Mouse (Mus musculus) pancreas, adult 10 weeks (tissue): ENCODE measurements around the gene Rad50. TPM values are rescaled to one million over a fixed set of nuclear protein-coding genes. Genes with fewer than 3 reads are reported as not detected.

Source experiments
- polyA plus RNA-seq: library from polyadenylated mRNA; stranded (reverse); fragments of 350-450 nt; fragmentation: Illumina TruSeq; extraction: RNeasy Lipid Tissue Mini Kit (QIAGEN cat#74804); gene quantifications from one replicate; pipeline ENCODE4 v1.2.3, GENCODE M21; 2015; ENCODE audit warnings: low read depth, low replicate concordance; ENCODE audit not compliant: insufficient read depth

Rad50 gene
- 3.0 TPM for polyA plus RNA-seq

GRCm38 (mm10) chr11:53706934-53707717, at the start of gene Rad50:
Gene Rad50 (minus strand): TSS chr11:53707319.

DNA sequence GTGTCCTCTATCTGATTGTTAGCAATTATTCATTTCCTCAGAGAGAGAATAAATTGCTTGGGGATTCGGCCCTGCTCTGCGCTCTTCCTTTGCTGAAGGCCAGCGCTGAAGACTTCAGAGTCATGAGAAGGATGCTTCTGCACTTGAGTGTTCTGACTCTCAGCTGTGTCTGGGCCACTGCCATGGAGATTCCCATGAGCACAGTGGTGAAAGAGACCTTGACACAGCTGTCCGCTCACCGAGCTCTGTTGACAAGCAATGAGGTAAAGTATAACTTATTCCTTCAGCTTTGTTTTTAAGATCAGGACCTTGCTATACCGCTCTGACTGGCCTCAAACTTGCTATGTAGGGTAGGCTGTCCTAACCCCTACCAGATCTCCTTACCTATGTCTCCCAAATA, 13.6 kb upstream of the Rad50 start, which contains the start of gene Il5:
Il5 (plus strand) TSS at position 80 of the 400 bp plus-strand sequence.

GRCm38 (mm10) chr11:53634556-53634955, 72.6 kb downstream of the Rad50 start, which contains the start of gene Il13:
Gene Il13 (minus strand): TSS chr11:53634702.

DNA sequence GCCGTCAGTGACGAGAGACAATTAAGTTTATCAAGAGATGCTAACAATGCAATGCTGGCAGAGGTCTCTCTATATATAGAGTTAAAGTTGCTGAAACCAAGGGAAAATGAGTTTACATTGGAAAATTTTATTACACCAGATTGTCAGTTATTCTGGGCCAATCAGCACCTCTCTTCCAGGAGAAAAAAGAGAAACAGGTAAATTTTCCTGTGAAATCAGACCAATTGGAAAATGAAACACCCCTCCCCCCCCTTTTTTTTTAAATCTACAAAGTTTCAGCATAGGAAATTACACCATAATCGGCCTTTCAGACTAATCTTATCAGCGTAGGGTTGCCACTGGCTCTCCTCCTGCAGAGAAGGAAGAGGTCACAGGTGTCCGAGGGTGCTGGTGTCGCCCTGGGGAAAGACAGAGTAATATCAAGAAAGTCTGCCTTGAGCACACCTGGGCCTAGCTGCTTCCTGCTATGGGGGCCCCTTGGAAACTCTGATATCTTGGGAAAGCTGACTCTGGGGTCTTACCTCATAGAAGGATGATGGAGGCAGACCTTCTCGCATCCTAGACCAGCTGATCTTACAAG, 88.4 kb downstream of the Rad50 start, which contains the start of gene Il4:
Il4 (minus strand) TSS at position 51 of the 580 bp plus-strand sequence.

Other genes starting within 250 kb of the Rad50 start
- gene Gm9837, start 236.8 kb downstream of the Rad50 start, polyA plus RNA-seq: not detected
- not detected for gene Gm9945, start 227.2 kb downstream of the Rad50 start, polyA plus RNA-seq
- 0.20 TPM for gene Sowaha, start 227.0 kb downstream of the Rad50 start, polyA plus RNA-seq
- gene Sept8, start 188.1 kb downstream of the Rad50 start, polyA plus RNA-seq: 14.3 TPM
- gene Kif3a, start 139.9 kb downstream of the Rad50 start, polyA plus RNA-seq: 4.1 TPM
- gene Il4, start 88.7 kb downstream of the Rad50 start, polyA plus RNA-seq: not detected
- not detected for gene Il13, start 72.6 kb downstream of the Rad50 start, polyA plus RNA-seq
- not detected for gene Il5, start 13.5 kb upstream of the Rad50 start, polyA plus RNA-seq
- gene Irf1, start 62.7 kb upstream of the Rad50 start, polyA plus RNA-seq: 19.1 TPM
- gene Gm17334, start 65.9 kb upstream of the Rad50 start, polyA plus RNA-seq: 1.00 TPM
- 3.2 TPM for gene Gm12216, start 151.9 kb upstream of the Rad50 start, polyA plus RNA-seq
- 4.7 TPM for gene Slc22a5, start 184.3 kb upstream of the Rad50 start, polyA plus RNA-seq